Mouse (Mus musculus) liver, embryonic 14.5 days (tissue): ENCODE data around the gene Oat. TPM values are rescaled to one million over a fixed set of nuclear protein-coding genes. Genes with fewer than 3 reads are reported as not detected.

ENCODE experiments used
- ATAC-seq: fragments of 200-750 bp; cut with Nextera tagmentation; 2 replicates; pipeline ENCODE4 v1.8.0; 2017; ENCODE audit warnings: moderate number of reproducible peaks, mild to moderate bottlenecking, moderate library complexity; ENCODE audit not compliant: insufficient read depth
- DNase-seq, 3 experiments: peaks; one replicate each; pipeline ENCODE4 v3.0.0-alpha.2; 2012 to 2013; ENCODE audit warnings: low read depth in 3 of 3, low spot score in 3 of 3
- H3K27ac ChIP-seq: fragments of 300-500 bp; sonication (generic); 2 replicates; pipeline ENCODE4 v1.5.1; 2014; ENCODE audit warnings: moderate library complexity, mild to moderate bottlenecking, control low read depth, inconsistent platforms
- H3K27me3 ChIP-seq: fragments of 300-500 bp; sonication (generic); 2 replicates; pipeline ENCODE4 v1.6.1; 2014; ENCODE audit warnings: mild to moderate bottlenecking, low read length, moderate library complexity; ENCODE audit not compliant: control insufficient read depth, insufficient read depth
- H3K36me3 ChIP-seq: fragments of 300-500 bp; sonication (generic); replicated peaks from 2 replicates; pipeline ENCODE4 v1.6.1; 2014; ENCODE audit warnings: low read depth; ENCODE audit not compliant: control insufficient read depth, insufficient read depth
- H3K4me1 ChIP-seq, 2 experiments: fragments of 200-500 bp in 1 of 2; fragments of 300-500 bp in 1 of 2; sonication (generic) in 1 of 2; replicated peaks; 2 replicates each; pipeline ENCODE4 v1.6.1; 2012 to 2014; ENCODE audit warnings: antibody characterized with exemption in 1 of 2, inconsistent platforms in 1 of 2, low read length in 1 of 2; ENCODE audit not compliant: control insufficient read depth in 2 of 2, insufficient read depth in 2 of 2
- H3K4me2 ChIP-seq: fragments of 300-500 bp; sonication (generic); 2 replicates; pipeline ENCODE4 v1.6.1; 2014; ENCODE audit warnings: low read depth, mild to moderate bottlenecking, control low read depth, moderate library complexity
- H3K4me3 ChIP-seq, 2 experiments: fragments of 200-500 bp in 1 of 2; fragments of 300-500 bp in 1 of 2; sonication (generic) in 1 of 2; 2 replicates each; pipeline ENCODE4 v1.5.1; 2012 to 2014; ENCODE audit warnings: low read depth in 2 of 2, low read length in 2 of 2, mild to moderate bottlenecking in 2 of 2, control low read depth in 1 of 2, inconsistent platforms in 1 of 2, moderate library complexity in 1 of 2; ENCODE audit not compliant: insufficient read depth in 1 of 2
- H3K9ac ChIP-seq: fragments of 300-500 bp; sonication (generic); replicated peaks from 2 replicates; pipeline ENCODE4 v1.6.1; 2014; ENCODE audit warnings: mild to moderate bottlenecking, control low read depth, moderate library complexity
- H3K9me3 ChIP-seq: fragments of 300-500 bp; sonication (generic); 2 replicates; pipeline ENCODE4 v1.6.1; 2016; ENCODE audit warnings: low read length, mixed read lengths; ENCODE audit not compliant: control insufficient read depth
- CTCF ChIP-seq: IDR thresholded peaks from 2 replicates; pipeline ENCODE4 v1.5.1; 2016; ENCODE audit warnings: antibody characterized with exemption, low read depth, control low read depth
- EP300 ChIP-seq: IDR thresholded peaks from 2 replicates; pipeline ENCODE4 v1.6.1; 2016; ENCODE audit warnings: antibody characterized with exemption, low read depth
- WGBS: fragments of 180-500 bp; shearing (Covaris S2); extraction: QIAGEN DNeasy Blood & Tissue Kit; methylation state at CpG from one replicate; pipeline ENCODE4 v1.1.7; 2014; ENCODE audit not compliant: insufficient replicate concordance; 5-methylcytosine and 5-hydroxymethylcytosine counted together
- polyA plus RNA-seq, 2 experiments: library from polyadenylated mRNA; depleted of rRNA in 1 of 2; stranded (reverse) in 1 of 2; unstranded in 1 of 2; fragments of >200 nt; fragmentation: Nextera tagmentation in 1 of 2; extraction: Ambion mirVana in 1 of 2; gene quantifications; 2 replicates each; pipeline versions ENCODE4 v1.2.1 to v1.2.3; 2012 to 2014

Oat gene
- polyA plus RNA-seq (2012; rRNA removed) (28.2 and 37.8 TPM in 2 replicates), polyA plus RNA-seq (2014; fragmentation: Nextera tagmentation; extraction: Ambion mirVana) (70.6 and 79.6 TPM in 2 replicates)

DNA sequence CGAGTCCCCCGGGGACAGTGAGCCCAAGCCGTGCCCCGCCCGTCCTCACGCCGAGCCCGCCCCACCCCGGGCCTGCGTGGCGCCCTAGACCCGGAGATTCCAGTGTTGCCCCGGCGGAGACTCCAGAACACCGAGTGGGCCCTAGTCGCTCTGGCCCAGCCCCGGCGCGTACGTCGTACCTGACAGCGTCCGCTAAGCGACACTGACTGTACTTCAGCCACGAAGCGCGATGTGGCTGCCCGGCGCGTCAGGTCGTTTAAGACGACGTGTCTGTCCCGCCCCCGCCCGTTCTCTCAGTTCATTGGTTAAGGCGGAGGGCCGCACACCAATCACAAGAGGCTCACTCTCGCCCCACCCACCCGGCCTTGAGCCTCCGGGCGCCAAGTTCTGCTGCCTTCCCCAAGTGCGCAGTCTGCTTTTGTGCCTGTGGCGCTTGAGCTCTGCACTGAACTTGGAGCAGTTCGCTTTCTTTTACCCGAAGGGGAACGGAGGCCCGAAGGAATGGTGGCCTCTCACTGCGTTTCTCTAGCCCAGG is at the start of gene Oat:
Oat (minus strand) TSS at position 283 of the 535 bp plus-strand sequence.
- H3K4me1 ChIP-seq = peaks cover 28 to 32% of the 10 kb centered on the region in 2 experiments
- H3K9ac ChIP-seq = peak within 1 kb of the TSS; percentile 71
- H3K4me2 ChIP-seq = peak within 1 kb of the TSS; percentile 72
- no peaks in the 10 kb centered on the region for H3K36me3 ChIP-seq
- ATAC-seq (peak; percentile 94), DNase-seq (peak; percentile 94 to 96 (median 95))
- TF ChIP-seq CTCF (no peak), EP300 (no peak)
- under 1% methylated on average over 49 of the region's 49 CpGs for WGBS
- no peaks in the 10 kb centered on the region for H3K27me3 ChIP-seq
- peak within 1 kb of the TSS; percentile 60 to 80 for H3K4me3 ChIP-seq
- peak within 1 kb of the TSS; percentile 52 for H3K27ac ChIP-seq
- H3K9me3 ChIP-seq = no peaks in the 10 kb centered on the region

DNA sequence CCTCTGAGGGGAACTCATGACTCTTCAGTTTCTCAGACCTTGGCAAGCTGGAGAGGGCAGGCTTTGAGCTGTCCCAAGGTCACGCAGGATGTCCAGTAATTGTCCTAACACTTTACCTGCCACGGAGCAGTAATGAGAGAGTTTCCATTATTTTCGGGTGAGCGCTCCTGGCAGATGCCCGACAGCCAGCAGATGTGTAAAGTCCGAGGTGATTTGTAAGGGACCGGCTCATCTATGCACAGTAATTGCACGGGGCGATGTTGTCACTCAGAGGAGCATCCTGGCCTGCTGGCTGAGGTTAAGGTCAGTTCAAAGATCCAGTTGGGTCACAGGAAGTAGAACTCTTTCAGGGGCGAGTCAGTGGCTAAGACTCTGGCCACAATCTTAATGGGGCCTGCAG is 48.0 kb upstream of the Oat start:
- Histone ChIP-seq H3K4me2 (no peak overlapping the region), H3K27me3 (no peaks in the 10 kb centered on the region), H3K9me3 (no peaks in the 10 kb centered on the region), H3K9ac (no peak overlapping the region), H3K4me3 (no peak overlapping the region), H3K27ac (no peak overlapping the region), H3K36me3 (no peaks in the 10 kb centered on the region), H3K4me1 (no peaks in the 10 kb centered on the region)
- WGBS = 68% methylated on average over 10 of the region's 10 CpGs
- TF ChIP-seq EP300 (no peak), CTCF (no peak)
- DNase-seq (no peak), ATAC-seq (no peak)

DNA sequence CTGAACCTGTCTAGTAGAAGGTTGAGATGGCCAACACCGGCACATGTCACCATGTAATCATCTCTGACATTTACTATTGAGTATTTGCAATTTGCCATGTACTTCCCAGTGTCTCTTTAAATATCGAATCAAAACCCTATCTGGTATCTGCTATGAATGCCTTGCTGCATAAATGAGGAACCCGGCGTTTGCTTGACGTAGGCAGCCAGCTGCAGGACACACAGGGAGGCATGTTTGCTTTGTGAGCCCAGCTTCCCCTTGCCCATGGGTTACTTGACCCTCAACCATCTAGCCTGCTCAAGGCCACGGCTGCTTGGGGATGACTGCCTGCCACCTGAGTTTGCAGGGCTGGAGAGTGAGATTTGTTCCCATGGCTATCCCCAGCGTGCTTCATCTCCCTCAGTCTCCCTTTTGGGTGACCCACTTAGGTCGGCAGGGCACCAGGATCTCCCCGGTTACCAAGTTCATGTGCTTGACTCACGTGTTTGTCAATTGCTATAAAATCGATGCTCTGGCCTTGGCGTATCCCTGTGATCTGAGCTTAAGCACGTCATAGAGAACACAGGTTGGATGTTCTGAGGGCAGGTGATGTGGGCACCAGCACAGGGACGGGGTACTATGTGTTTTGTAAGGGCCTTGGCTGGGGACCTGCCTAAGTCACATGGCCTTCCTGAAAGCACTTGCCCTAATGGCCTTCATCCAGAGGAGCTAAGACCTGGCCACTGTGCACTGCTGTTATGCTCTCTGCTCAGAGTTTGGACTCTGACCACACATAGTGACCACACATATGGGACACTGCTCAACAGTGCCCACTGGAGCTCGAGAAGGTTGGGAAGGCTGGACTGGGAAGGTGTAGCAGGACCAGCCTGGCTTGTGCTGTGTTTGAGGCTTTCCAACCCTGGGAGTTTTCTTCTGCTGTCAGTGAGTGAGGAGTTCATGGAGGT is 44.0 kb upstream of the Oat start:
- TF ChIP-seq EP300 = no peak
- Histone ChIP-seq H3K9ac (no peak overlapping the region), H3K4me2 (no peak overlapping the region), H3K9me3 (no peaks in the 10 kb centered on the region), H3K36me3 (no peaks in the 10 kb centered on the region), H3K27me3 (no peaks in the 10 kb centered on the region), H3K4me1 (no peaks in the 10 kb centered on the region), H3K27ac (no peak overlapping the region), H3K4me3 (no peak overlapping the region)
- DNase-seq (no peak), ATAC-seq (no peak)
- WGBS = 64% methylated on average over 15 of the region's 15 CpGs

DNA sequence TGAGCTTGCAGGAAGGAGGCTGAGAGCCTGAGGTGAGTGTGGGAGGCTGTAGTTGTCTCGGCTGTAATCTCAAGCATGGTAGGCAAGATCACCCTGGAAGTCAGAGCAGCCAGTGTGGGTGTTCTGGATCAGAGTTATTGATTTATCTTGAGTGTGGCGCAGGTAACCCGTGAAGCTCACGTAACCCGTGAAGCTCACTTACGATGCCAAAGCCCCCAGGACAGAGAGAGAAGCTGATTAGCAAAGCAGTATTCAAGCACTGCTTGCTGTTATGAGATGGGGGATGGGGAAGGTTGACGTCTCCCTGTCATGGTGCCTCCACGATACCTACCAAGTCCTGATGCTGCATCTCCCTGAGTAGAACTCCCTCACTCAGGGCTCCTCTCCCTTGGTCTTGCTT is 43.4 kb upstream of the Oat start:
- WGBS = 74% methylated on average over 8 of the region's 8 CpGs
- H3K9ac ChIP-seq = no peak overlapping the region
- DNase-seq (no peak), ATAC-seq (no peak)
- no peak overlapping the region for H3K27ac ChIP-seq
- no peaks in the 10 kb centered on the region for H3K27me3 ChIP-seq
- no peaks in the 10 kb centered on the region for H3K9me3 ChIP-seq
- no peak overlapping the region for H3K4me3 ChIP-seq
- no peaks in the 10 kb centered on the region for H3K36me3 ChIP-seq
- no peaks in the 10 kb centered on the region for H3K4me1 ChIP-seq
- H3K4me2 ChIP-seq = no peak overlapping the region
- TF ChIP-seq EP300 (no peak), CTCF (no peak)

DNA sequence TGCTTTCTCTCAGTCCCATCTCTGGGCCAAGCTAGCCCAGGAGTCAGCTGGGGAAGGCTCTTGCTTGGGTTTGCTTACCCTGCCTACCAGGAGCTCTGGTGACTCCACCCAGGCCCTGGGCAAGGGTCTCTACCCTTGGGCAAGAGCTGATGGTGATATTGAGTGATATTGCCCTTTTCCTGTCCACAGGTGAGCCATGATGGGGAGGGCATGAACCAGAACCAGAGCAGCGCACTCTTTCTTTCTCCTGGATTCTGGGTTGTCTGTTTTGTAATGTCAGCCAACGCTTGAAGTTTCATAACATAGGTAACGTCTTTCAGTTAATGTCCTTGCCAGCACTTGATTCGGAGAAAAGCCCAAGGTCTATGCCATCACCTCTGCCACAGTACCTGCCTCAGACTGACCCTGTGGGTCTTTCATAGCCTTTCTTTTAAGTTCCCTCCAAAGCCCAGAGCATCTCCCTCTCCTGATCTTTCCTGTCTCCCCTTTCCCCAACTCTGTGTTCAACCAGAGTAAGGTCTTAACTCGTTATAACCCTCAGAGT is 40.9 kb upstream of the Oat start:
- Histone ChIP-seq H3K27me3 (no peaks in the 10 kb centered on the region), H3K4me2 (no peak overlapping the region), H3K9ac (no peak overlapping the region), H3K36me3 (no peaks in the 10 kb centered on the region), H3K4me3 (no peak overlapping the region), H3K9me3 (no peaks in the 10 kb centered on the region), H3K27ac (no peak overlapping the region), H3K4me1 (peaks cover 0 to 2% of the 10 kb centered on the region in 2 experiments; a peak in 1 of 4 replicates)
- DNase-seq (no peak), ATAC-seq (no peak)
- 68% methylated on average over 5 of the region's 5 CpGs for WGBS
- TF ChIP-seq EP300 (no peak), CTCF (no peak)
